Mouse (Mus musculus): ENCODE data around the gene Cdk18.

DNA sequence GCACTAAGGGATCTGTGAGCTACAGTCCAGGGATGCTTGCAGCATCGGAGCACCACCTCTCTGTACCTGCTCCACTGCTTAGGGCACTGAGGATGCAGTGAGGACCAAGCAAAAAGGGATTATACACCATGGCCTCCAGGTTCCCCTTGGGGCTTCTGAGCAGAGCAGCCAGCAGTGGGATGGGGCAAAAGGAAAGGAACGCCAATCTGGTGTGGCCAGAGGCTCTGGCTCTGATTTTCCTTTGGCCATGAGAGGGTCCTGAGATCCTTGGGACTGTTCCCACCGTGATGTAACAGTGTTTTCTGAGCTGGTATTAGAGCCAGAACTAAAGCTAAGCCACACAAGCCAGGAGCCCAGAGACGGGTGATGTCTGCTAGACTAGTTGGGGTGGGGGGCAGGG lies 20.2 kb upstream of the Cdk18 start:
- TF ChIP-seq CTCF (conservative IDR thresholded peaks at IDR 0.05 in 1 of 2, IDR thresholded peaks at IDR 0.05 in 1 of 2; ENCODE audit: low read depth in 2 of 2, low read length in 2 of 2): no peak
- no peak for TF ChIP-seq JUND (conservative IDR thresholded peaks at IDR 0.05; ENCODE audit: low read depth, low read length)
- no peak for TF ChIP-seq CHD2 (IDR thresholded peaks at IDR 0.05; ENCODE audit: low read length)
- no peak for TF ChIP-seq POLR2A (IDR thresholded peaks at IDR 0.05; ENCODE audit: low read depth, low read length)
- no peak for TF ChIP-seq ZNF384 (IDR thresholded peaks at IDR 0.05; ENCODE audit: low read depth, low read length)
- TF ChIP-seq KAT2A (IDR thresholded peaks at IDR 0.05; ENCODE audit: insufficient replicate concordance, low read length): no peak
- TF ChIP-seq TBP (conservative IDR thresholded peaks at IDR 0.05; ENCODE audit: low read depth, low read length): no peak
- no peak for TF ChIP-seq MYC (IDR thresholded peaks at IDR 0.05; ENCODE audit: low read depth, low read length)
- TF ChIP-seq RCOR1 (conservative IDR thresholded peaks at IDR 0.05; ENCODE audit: low read depth, low read length): no peak

Measured in CH12.LX (cell line).